Mouse (Mus musculus) intestine, embryonic 15.5 days (tissue): Measurements from ENCODE around the gene Tnpo3. TPM values are rescaled to one million over a fixed set of nuclear protein-coding genes. Genes with fewer than 3 reads are reported as not detected.
"Not testable (repeated sequence)": the region's sequence is repeated elsewhere in the genome, so short reads cannot be mapped to it uniquely, and the experiment has no call there.

Experiments used
- ATAC-seq: fragments of 200-750 bp; cut with Nextera tagmentation; 2 replicates; pipeline ENCODE4 v1.8.0; 2017; ENCODE audit warnings: moderate TSS enrichment, moderate library complexity
- H3K27ac ChIP-seq: fragments of 300-500 bp; sonication (generic); 2 replicates; pipeline ENCODE4 v1.5.1; 2015; ENCODE audit warnings: mild to moderate bottlenecking, inconsistent platforms
- H3K27me3 ChIP-seq: fragments of 300-500 bp; sonication (generic); replicated peaks from 2 replicates; pipeline ENCODE4 v1.6.1; 2015; ENCODE audit warnings: inconsistent platforms
- H3K36me3 ChIP-seq: fragments of 300-500 bp; sonication (generic); 2 replicates; pipeline ENCODE4 v1.6.1; 2015; ENCODE audit warnings: inconsistent platforms
- H3K4me1 ChIP-seq: fragments of 300-500 bp; sonication (generic); replicated peaks from 2 replicates; pipeline ENCODE4 v1.6.1; 2015; ENCODE audit warnings: inconsistent platforms
- H3K4me2 ChIP-seq: fragments of 300-500 bp; sonication (generic); replicated peaks from 2 replicates; pipeline ENCODE4 v1.6.1; 2015; ENCODE audit warnings: mild to moderate bottlenecking, inconsistent platforms
- H3K4me3 ChIP-seq: fragments of 300-500 bp; sonication (generic); replicated peaks from 2 replicates; pipeline ENCODE4 v1.5.1; 2015; ENCODE audit warnings: inconsistent platforms
- H3K9ac ChIP-seq: fragments of 300-500 bp; sonication (generic); 2 replicates; pipeline ENCODE4 v1.6.1; 2015; ENCODE audit warnings: inconsistent platforms
- H3K9me3 ChIP-seq: fragments of 300-500 bp; sonication (generic); 2 replicates; pipeline ENCODE4 v1.6.1; 2016; ENCODE audit warnings: inconsistent platforms
- WGBS: fragments of 180-500 bp; shearing (Covaris S2); methylation state at CpG from one replicate; pipeline ENCODE4 v1.1.7; 2015; 5-methylcytosine and 5-hydroxymethylcytosine counted together
- polyA plus RNA-seq: library from polyadenylated mRNA; unstranded; fragments of >200 nt; fragmentation: Nextera tagmentation; extraction: Ambion mirVana; gene quantifications from 2 replicates; pipeline ENCODE4 v1.2.1, GENCODE M21; 2015

Tnpo3 gene
- polyA plus RNA-seq, 1 experiment from 2014 or later: 78.8 TPM

DNA sequence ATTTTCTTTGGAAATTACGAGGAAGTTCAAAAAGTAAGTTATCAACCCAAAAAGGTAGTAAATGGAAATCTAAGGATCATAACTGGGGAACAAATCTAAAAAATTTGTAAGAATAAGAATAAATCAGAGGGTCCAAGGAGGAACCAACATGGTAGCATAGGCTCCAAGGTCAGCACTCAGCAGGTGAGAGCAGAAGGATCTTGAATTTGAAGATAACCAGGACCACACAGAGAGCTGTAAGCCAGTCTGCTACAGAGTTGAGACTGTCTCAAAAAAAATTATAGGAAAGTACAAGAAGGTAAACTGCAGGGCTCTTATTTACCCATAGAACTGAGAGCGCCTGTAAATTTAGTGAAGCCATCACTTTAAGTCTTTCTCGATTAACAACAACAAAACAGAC, 28.5 kb downstream of the Tnpo3 start:
- H3K4me1 ChIP-seq: no peaks in the 10 kb centered on the region
- H3K4me3 ChIP-seq: no peak overlapping the region
- no peak overlapping the region for H3K27ac ChIP-seq
- WGBS: 92% methylated on average over 3 of the region's 3 CpGs
- no peak for ATAC-seq
- H3K27me3 ChIP-seq: no peaks in the 10 kb centered on the region
- peaks cover 13% of the 10 kb centered on the region for H3K36me3 ChIP-seq
- H3K4me2 ChIP-seq: no peak overlapping the region
- H3K9ac ChIP-seq: no peak overlapping the region
- H3K9me3 ChIP-seq: no peaks in the 10 kb centered on the region

DNA sequence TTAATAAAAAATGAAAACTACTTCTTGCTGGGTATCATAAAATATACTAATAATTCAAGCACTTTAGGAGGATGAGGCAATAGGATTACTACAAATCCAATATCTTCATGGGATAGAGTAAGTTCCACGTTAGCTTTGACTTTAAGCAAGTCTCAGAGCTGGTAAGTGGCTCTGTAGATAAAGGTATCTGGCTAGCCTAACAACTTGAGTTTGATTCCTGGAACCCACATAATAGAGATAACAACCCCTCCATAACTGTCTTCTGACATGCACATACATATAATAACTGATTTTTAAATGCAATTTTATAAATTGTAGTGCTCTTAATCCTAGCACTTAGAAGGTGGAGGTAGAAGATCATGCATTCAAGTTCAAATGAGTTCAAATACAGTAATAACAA, 28.9 kb downstream of the Tnpo3 start:
- H3K27ac ChIP-seq: no peak overlapping the region
- no peak overlapping the region for H3K4me2 ChIP-seq
- no peaks in the 10 kb centered on the region for H3K4me1 ChIP-seq
- no peak overlapping the region for H3K9ac ChIP-seq
- no peak for ATAC-seq
- H3K36me3 ChIP-seq: peaks cover 13% of the 10 kb centered on the region
- H3K4me3 ChIP-seq: no peak overlapping the region
- no peaks in the 10 kb centered on the region for H3K9me3 ChIP-seq
- H3K27me3 ChIP-seq: no peaks in the 10 kb centered on the region
- 91% methylated on average over 1 of the region's 1 CpGs for WGBS

DNA sequence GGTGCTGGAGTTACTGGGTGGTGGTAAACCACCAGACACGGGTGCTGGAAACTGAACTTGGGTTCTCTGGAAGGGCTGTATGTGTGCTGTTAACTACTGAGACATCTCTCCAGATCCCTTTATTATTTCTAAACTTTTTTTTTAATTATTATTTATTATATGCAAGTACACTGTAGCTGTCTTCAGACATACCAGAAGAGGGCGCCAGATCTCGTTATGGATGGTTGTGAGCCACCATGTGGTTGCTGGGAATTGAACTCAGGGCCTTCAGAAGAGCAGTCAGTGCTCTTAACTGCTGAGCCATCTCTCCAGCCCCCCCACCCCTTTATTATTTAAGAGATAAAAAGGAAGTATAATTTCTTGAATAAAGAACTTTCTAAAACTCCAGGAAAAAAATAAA, 33.3 kb downstream of the Tnpo3 start:
- WGBS: 85% methylated on average over 3 of the region's 3 CpGs
- H3K9ac ChIP-seq, H3K4me3 ChIP-seq, H3K27ac ChIP-seq, H3K9me3 ChIP-seq, H3K4me2 ChIP-seq, H3K4me1 ChIP-seq, ATAC-seq, H3K27me3 ChIP-seq: not testable (repeated sequence)
- peaks cover 20% of the 10 kb centered on the region for H3K36me3 ChIP-seq

DNA sequence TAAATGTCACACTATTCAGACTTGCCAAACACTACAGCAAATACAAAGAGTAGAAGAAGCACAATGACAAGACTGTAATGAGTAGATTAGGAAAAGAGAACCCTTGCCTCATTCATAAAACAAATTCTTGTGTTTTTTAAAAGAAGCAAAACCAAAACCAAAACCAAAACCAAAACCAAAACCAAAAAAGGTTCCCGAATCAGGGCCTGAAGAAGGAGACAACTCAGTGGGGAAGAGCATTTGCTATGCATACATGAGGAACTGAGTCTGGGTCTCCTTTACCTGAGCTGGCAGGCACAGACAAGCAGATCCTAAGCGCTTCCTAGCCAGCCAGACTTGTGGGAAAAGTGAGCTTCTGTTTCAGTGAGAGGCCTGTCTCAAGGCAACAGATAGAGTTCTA, 52.6 kb downstream of the Tnpo3 start:
- Histone ChIP-seq H3K27me3 (no peaks in the 10 kb centered on the region), H3K4me3 (no peak overlapping the region), H3K9ac (no peak overlapping the region), H3K27ac (no peak overlapping the region), H3K36me3 (peaks cover 24% of the 10 kb centered on the region; the same call in 1 of the 2 replicates), H3K9me3 (no peaks in the 10 kb centered on the region), H3K4me1 (no peaks in the 10 kb centered on the region), H3K4me2 (no peak overlapping the region)
- no peak for ATAC-seq
- 95% methylated on average over 2 of the region's 2 CpGs for WGBS

DNA sequence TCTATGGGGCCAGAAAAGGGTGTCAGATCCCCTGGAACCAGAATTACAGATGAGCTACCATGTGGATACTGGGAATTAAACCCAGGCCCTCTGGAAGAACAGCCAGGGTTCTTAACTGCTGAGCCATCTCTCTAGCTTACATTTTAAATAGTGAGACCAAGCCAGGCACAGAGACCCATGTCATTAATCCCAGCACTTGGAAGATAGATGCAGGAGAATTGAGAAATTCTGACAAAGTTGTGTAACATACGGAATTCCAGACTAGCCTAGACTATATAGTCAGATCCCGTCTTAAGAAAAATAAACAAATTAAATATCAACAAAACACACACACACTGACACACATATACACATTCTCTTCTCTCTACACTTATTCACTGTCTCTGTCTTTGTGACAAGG, 57.2 kb downstream of the Tnpo3 start:
- no peaks in the 10 kb centered on the region for H3K4me1 ChIP-seq
- WGBS: 69% methylated on average over 2 of the region's 2 CpGs
- no peak for ATAC-seq
- H3K27me3 ChIP-seq: no peaks in the 10 kb centered on the region
- no peak overlapping the region for H3K4me3 ChIP-seq
- H3K36me3 ChIP-seq: peaks cover 26% of the 10 kb centered on the region
- no peak overlapping the region for H3K4me2 ChIP-seq
- no peak overlapping the region for H3K9ac ChIP-seq
- no peaks in the 10 kb centered on the region for H3K9me3 ChIP-seq
- no peak overlapping the region for H3K27ac ChIP-seq

DNA sequence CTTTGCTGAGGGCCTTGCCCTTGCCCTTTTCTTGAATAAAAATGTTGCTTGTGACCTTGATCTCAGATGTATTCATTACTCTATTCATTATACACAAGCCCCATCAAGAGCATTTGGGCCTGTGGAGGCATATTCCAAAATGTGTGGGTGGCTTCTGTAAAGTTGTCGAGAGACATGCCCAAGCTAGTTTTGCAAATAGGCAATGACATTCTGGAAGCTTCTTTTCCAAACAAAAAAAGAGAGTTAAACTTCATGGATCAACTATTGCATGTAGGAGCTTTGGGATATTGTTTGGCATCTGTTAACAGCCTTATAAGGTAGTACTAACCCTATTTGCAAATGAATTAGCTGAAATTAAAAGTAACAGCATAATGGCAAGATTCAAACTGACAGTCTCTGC, 61.6 kb downstream of the Tnpo3 start:
- Histone ChIP-seq H3K4me2 (no peak overlapping the region), H3K36me3 (peaks cover 32% of the 10 kb centered on the region), H3K4me3 (no peak overlapping the region), H3K4me1 (no peaks in the 10 kb centered on the region), H3K27ac (no peak overlapping the region), H3K9ac (no peak overlapping the region), H3K9me3 (no peaks in the 10 kb centered on the region), H3K27me3 (no peaks in the 10 kb centered on the region)
- ATAC-seq: no peak
- 92% methylated on average over 1 of the region's 1 CpGs for WGBS

DNA sequence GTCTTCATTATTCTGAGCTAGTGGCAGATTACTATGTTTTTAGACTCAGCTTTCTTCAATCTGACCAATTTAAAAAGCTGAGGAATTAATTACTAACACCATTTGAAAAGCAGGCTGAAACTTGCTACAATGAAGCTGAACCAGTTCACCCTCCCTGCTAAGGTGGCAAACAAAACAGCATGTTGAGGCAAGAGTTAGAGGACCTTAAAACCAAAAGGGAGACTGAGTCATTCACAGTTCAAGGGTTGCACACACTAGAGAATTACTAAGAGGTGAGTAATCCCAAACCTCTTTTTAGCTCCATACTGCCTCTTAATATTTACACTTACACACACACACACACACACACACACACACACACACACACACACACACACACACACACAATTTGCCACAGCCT, 62.1 kb downstream of the Tnpo3 start:
- peaks cover 35% of the 10 kb centered on the region for H3K36me3 ChIP-seq
- ATAC-seq: no peak
- H3K4me2 ChIP-seq: no peak overlapping the region
- no peaks in the 10 kb centered on the region for H3K9me3 ChIP-seq
- no peaks in the 10 kb centered on the region for H3K4me1 ChIP-seq
- no peaks in the 10 kb centered on the region for H3K27me3 ChIP-seq
- no peak overlapping the region for H3K4me3 ChIP-seq
- H3K27ac ChIP-seq: no peak overlapping the region
- H3K9ac ChIP-seq: no peak overlapping the region

DNA sequence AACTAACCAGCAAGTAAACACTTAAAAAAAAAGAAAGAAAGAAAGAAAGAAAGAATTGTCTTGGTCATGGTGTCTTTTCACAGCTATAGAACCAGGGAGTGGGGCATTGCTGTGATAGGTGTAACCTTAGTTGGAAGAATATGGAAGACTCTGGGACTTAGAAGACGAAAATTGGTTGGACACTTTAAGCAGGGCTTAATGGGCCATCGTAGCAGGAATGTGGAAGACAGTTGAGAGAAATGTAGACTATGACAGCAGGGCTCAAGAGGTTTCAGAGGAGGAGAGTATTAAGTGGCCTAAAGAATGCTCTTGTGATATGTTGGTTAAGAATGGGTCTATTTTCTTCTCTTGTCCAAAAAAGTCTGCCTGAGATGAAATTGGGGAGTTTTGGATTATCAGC, 64.1 kb downstream of the Tnpo3 start:
- H3K4me1 ChIP-seq: no peaks in the 10 kb centered on the region
- no peak overlapping the region for H3K27ac ChIP-seq
- H3K4me3 ChIP-seq: no peak overlapping the region
- no peak for ATAC-seq
- peaks cover 34% of the 10 kb centered on the region for H3K36me3 ChIP-seq
- no peak overlapping the region for H3K4me2 ChIP-seq
- H3K9me3 ChIP-seq: no peaks in the 10 kb centered on the region
- no peak overlapping the region for H3K9ac ChIP-seq
- no peaks in the 10 kb centered on the region for H3K27me3 ChIP-seq
- WGBS: 95% methylated on average over 2 of the region's 2 CpGs

DNA sequence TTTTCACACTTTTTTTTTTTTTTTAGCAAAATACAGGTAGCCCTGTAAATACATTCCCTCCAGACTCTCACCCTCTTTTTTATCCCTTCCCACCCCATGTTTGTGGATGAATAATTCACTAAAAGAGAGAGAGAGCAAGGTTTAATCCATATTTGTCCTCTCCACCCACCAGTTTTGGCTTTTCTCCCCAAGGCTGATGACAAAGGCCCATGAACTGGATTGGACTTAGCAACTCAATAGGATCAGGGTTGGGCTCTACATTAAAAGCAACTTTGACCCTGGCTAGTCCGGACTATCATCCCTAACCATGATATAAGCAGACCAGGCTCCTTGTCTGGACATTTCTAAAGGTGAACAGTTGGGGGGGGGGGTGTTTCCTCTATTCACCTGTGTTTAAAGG, 68.7 kb downstream of the Tnpo3 start:
- 89% methylated on average over 1 of the region's 1 CpGs for WGBS
- Histone ChIP-seq H3K4me1 (no peaks in the 10 kb centered on the region), H3K9me3 (no peaks in the 10 kb centered on the region), H3K27ac (no peak overlapping the region), H3K4me2 (no peak overlapping the region), H3K9ac (no peak overlapping the region), H3K4me3 (no peak overlapping the region), H3K27me3 (no peaks in the 10 kb centered on the region), H3K36me3 (peaks cover 26% of the 10 kb centered on the region)
- ATAC-seq: no peak

DNA sequence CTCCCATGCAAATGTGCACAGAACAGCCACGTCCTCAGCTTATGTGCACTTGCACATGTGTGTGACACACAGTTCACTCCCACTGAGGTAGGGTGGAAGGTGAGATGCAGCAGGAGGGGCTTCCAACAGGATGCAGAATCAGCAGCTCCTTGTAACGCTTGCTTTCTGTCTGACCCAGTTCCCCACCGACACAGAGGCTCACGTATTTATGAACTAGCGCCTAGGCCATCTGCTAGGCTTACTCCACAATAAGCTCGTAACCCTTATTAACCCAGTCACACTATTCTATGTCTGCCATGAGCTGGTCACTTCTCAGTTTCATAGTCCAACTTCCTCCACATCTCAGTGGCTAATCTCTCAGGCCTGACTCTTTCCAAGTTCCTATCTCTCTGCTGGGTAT, 69.5 kb downstream of the Tnpo3 start:
- peaks cover 20% of the 10 kb centered on the region for H3K36me3 ChIP-seq
- WGBS: 84% methylated on average over 6 of the region's 6 CpGs
- H3K4me2 ChIP-seq: no peak overlapping the region
- no peak overlapping the region for H3K4me3 ChIP-seq
- no peaks in the 10 kb centered on the region for H3K27me3 ChIP-seq
- ATAC-seq: no peak
- H3K27ac ChIP-seq: no peak overlapping the region
- no peaks in the 10 kb centered on the region for H3K4me1 ChIP-seq
- no peak overlapping the region for H3K9ac ChIP-seq
- no peaks in the 10 kb centered on the region for H3K9me3 ChIP-seq

DNA sequence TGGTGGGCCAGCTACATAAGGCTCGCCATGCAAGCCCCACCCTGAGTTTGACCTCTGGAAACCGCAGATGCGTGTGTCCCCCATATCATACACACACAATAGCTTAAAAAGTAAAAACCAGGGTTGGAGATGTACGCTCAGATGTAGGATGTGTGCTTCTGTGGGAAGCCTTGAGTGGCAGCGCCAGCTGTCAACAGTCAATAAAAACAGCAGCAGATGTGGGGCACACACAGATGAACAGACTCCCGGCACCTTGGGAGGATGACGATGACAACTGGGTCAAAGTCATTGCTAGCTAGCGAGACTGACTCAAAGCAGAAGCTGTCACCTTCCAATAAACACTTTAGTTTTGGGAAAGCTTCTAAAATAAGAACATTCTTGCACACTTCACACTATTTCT, 70.2 kb downstream of the Tnpo3 start:
- Histone ChIP-seq H3K9ac (no peak overlapping the region), H3K4me2 (no peak overlapping the region), H3K36me3 (peaks cover 17% of the 10 kb centered on the region; the same call in 1 of the 2 replicates), H3K4me1 (no peaks in the 10 kb centered on the region), H3K27ac (no peak overlapping the region), H3K4me3 (no peak overlapping the region), H3K27me3 (no peaks in the 10 kb centered on the region), H3K9me3 (no peaks in the 10 kb centered on the region)
- 87% methylated on average over 8 of the region's 8 CpGs for WGBS
- no peak for ATAC-seq

DNA sequence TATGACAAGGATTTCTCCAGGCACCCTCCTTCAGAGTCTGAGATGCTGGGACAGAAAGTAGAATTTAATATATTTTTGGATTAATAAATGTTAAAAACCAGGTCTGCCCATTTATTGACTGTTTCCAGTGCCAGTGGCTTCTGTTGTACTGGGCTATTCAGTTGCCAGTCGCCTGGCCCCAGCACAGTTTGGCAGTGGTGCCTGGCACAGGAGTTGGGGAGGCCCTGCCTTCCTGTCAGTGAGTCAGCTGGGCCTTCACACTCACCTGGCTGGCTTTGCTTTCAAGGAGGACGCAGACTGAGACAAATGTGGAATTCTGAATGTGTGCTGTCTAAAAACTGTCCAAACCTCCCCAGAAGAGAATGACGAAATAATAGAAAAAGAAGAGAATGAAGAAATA, 72.5 kb downstream of the Tnpo3 start:
- Histone ChIP-seq H3K9ac (no peak overlapping the region), H3K36me3 (peaks cover 7% of the 10 kb centered on the region; the same call in 1 of the 2 replicates), H3K4me1 (no peaks in the 10 kb centered on the region), H3K4me2 (no peak overlapping the region), H3K27ac (no peak overlapping the region), H3K4me3 (no peak overlapping the region), H3K9me3 (no peaks in the 10 kb centered on the region), H3K27me3 (no peaks in the 10 kb centered on the region)
- 83% methylated on average over 3 of the region's 3 CpGs for WGBS
- ATAC-seq: no peak

DNA sequence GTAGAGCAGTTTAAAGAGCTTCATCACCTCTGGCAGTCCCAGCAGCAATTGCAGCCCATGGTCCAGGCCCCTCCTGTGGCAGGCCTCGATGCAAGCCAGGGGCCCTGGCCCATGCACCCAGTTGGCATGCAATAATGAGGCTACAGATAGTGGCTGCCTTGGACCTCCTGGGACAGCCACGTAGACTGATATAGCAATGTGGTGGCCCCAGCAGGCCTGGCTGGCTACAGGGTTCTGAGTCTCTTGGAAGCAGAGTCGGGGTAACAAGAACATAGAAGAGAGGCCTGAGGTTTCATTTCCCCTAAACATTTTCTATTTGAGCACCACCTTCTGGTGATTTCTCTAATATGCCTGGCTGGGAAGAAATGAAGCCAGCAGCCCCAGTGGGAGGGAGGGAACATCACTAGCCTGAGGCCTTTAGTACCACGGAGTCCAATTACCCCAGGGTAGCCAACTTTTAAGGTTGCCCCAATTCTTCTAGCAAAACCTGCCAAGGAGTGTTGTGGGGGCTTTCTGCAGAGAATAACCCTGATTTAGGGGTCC, 73.0 kb downstream of the Tnpo3 start:
- Histone ChIP-seq H3K4me2 (no peak overlapping the region), H3K4me3 (no peak overlapping the region), H3K9me3 (no peaks in the 10 kb centered on the region), H3K9ac (no peak overlapping the region), H3K4me1 (no peaks in the 10 kb centered on the region), H3K36me3 (peaks cover 7% of the 10 kb centered on the region; the same call in 1 of the 2 replicates), H3K27me3 (no peaks in the 10 kb centered on the region), H3K27ac (no peak overlapping the region)
- WGBS: 72% methylated on average over 4 of the region's 4 CpGs
- ATAC-seq: 0 out of 2 replicates have a peak, but pooled peaks have one; percentile 26
